In genomic region chr10:56129642-56130041, GRCm38 (mm10) we compare ENCODE assay signal across 35 mouse cellular contexts.
"Had no signal": no experiment of that assay in that cellular context is flagged by ENCODE, and none has a peak within 500 bp of the region (broad histone marks: within the 10 kb centered on the region; RNA-seq: fewer than 3 reads in every experiment).

No protein-coding gene starts in this region.

- H3K27ac ChIP-seq: heart, embryonic 10.5 days; heart, embryonic 13.5 days; heart, embryonic 15.5 days; hindbrain, embryonic 10.5 days; hindbrain, embryonic 12.5 days; hindbrain, embryonic 13.5 days; hindbrain, embryonic 14.5 days; hindbrain, embryonic 15.5 days; hindbrain, postnatal 0 days; intestine, embryonic 15.5 days; kidney, embryonic 15.5 days; kidney, postnatal 0 days; layer of hippocampus, adult 2 months had no signal

- H3K9me3 ChIP-seq: heart, embryonic 10.5 days; heart, embryonic 12.5 days; heart, embryonic 13.5 days; heart, embryonic 15.5 days; hindbrain, embryonic 10.5 days; hindbrain, embryonic 12.5 days; hindbrain, embryonic 13.5 days; hindbrain, embryonic 15.5 days; intestine, embryonic 15.5 days; kidney, embryonic 15.5 days had no signal

- H3K36me3 ChIP-seq: heart, embryonic 10.5 days; heart, embryonic 12.5 days; heart, embryonic 13.5 days; heart, embryonic 15.5 days; hindbrain, embryonic 10.5 days; hindbrain, embryonic 12.5 days; hindbrain, embryonic 13.5 days; hindbrain, embryonic 15.5 days; intestine, embryonic 15.5 days; kidney, embryonic 15.5 days had no signal

- DNase-seq: heart, postnatal 10 days; heart, postnatal 14 days; heart, postnatal 36 days; heart, postnatal 4 days; kidney, adult 11 months; kidney, adult 18-20 months; kidney, adult 2 months; kidney, adult 8-10 months; kidney, adult 9 months; kidney, postnatal 10 days; kidney, postnatal 14 days; kidney, postnatal 25 days; kidney, postnatal 36 days; kidney, postnatal 4 days; layer of hippocampus, adult 9-11 months; layer of hippocampus, postnatal 36 days had no signal

- H3K4me2 ChIP-seq: heart, embryonic 11.5 days; heart, embryonic 12.5 days; heart, embryonic 13.5 days; heart, embryonic 15.5 days; hindbrain, embryonic 12.5 days; hindbrain, embryonic 13.5 days; hindbrain, embryonic 14.5 days; hindbrain, embryonic 15.5 days; intestine, embryonic 15.5 days; kidney, embryonic 15.5 days had no signal

- H3K27me3 ChIP-seq: heart, embryonic 12.5 days; heart, embryonic 13.5 days; heart, embryonic 15.5 days; hindbrain, embryonic 12.5 days; hindbrain, embryonic 13.5 days; hindbrain, embryonic 15.5 days; intestine, embryonic 15.5 days; kidney, embryonic 15.5 days had no signal

- H3K4me3 ChIP-seq: heart, embryonic 10.5 days; heart, embryonic 12.5 days; heart, embryonic 13.5 days; heart, embryonic 15.5 days; hindbrain, embryonic 10.5 days; hindbrain, embryonic 12.5 days; hindbrain, embryonic 13.5 days; hindbrain, embryonic 15.5 days; intestine, embryonic 15.5 days; kidney, embryonic 15.5 days; layer of hippocampus, adult 2 months had no signal

- H3K9ac ChIP-seq: heart, embryonic 12.5 days; heart, embryonic 13.5 days; heart, embryonic 15.5 days; hindbrain, embryonic 12.5 days; hindbrain, embryonic 13.5 days; hindbrain, embryonic 14.5 days; hindbrain, embryonic 15.5 days; intestine, embryonic 15.5 days; kidney, embryonic 15.5 days had no signal

- H3K4me1 ChIP-seq: heart, embryonic 10.5 days; heart, embryonic 12.5 days; heart, embryonic 13.5 days; heart, embryonic 15.5 days; hindbrain, embryonic 10.5 days; hindbrain, embryonic 12.5 days; hindbrain, embryonic 13.5 days; hindbrain, embryonic 15.5 days; intestine, embryonic 15.5 days; kidney, embryonic 15.5 days had no signal

- ATAC-seq: hindbrain, embryonic 16.5 days; hindbrain, postnatal 0 days; inflammation-experienced regulatory T-cells, adult 6 months; intestine, embryonic 15.5 days; intestine, embryonic 16.5 days; intestine, postnatal 0 days had no signal
